Mouse (Mus musculus): ENCODE data around the gene Gm11757. TPM values are rescaled to one million over a fixed set of nuclear protein-coding genes. Genes with fewer than 3 reads are reported as not detected.
"Not testable (repeated sequence)": the region's sequence is repeated elsewhere in the genome, so short reads cannot be mapped to it uniquely, and the experiment has no call there.

The Gm11757 gene
- not detected in 2 replicates for polyA plus RNA-seq (2014; fragmentation: Nextera tagmentation; extraction: Ambion mirVana)

DNA sequence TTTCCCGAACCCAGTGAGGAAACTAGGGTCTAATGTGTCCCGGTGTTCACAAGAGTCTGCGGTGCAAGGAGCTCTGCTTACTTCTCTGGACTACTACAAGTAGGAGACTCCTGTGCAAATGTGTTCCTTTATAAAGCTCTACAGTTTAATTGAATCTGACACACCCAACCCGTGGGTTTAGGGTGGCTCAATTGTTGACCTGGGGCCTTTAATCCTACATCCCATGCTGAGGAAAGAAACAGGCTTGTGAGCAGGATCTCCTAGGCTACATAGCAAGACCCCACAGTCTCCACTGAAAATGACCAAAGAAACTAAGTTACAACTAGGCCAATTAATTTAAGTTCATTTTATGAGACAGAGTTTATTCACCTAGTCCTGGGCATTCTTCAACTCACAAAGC, at the start of gene Gm11757:
Gene Gm11757, minus strand, starts transcription at position 101 of the 400 bp plus-strand sequence.
- not testable (repeated sequence) for H3K4me3 ChIP-seq (ENCODE audit: low read depth, low read length); H3K4me2 ChIP-seq (ENCODE audit: low read depth, low read length); H3K27ac ChIP-seq (replicated peaks; ENCODE audit: low read depth, low read length); H3K4me1 ChIP-seq (ENCODE audit: control insufficient read depth, insufficient read depth, low read length); H3K36me3 ChIP-seq (ENCODE audit: control insufficient read depth, insufficient read depth, low read length); ATAC-seq (ENCODE audit: low read depth); H3K9ac ChIP-seq (ENCODE audit: low read depth, low read length); DNase-seq (ENCODE audit: low spot score); H3K9me3 ChIP-seq (ENCODE audit: control insufficient read depth, low read length); H3K27me3 ChIP-seq (replicated peaks; ENCODE audit: control insufficient read depth, insufficient read depth, low read length)
- no CpG with 5 or more reads among the region's 4 CpGs for WGBS

DNA sequence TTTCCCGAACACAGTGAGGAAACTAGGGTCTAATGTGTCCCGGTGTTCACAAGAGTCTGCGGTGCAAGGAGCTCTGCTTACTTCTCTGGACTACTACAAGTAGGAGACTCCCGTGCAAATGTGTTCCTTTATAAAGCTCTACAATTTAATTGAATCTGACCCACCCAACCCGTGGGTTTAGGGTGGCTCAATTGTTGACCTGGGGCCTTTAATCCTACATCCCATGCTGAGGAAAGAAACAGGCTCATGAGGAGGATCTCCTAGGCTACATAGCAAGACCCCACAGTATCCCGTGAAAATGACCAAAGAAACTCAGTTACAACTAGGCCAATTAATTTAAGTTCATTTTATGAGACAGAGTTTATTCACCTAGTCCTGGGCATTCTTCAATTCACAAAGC, 29.7 kb upstream of the Gm11757 start, which contains the start of gene Gm11756:
Gene Gm11756, minus strand, starts transcription at position 101 of the 400 bp plus-strand sequence.
- H3K27ac ChIP-seq (replicated peaks; ENCODE audit: low read depth, low read length); H3K4me1 ChIP-seq (ENCODE audit: control insufficient read depth, insufficient read depth, low read length); H3K27me3 ChIP-seq (replicated peaks; ENCODE audit: control insufficient read depth, insufficient read depth, low read length); H3K36me3 ChIP-seq (ENCODE audit: control insufficient read depth, insufficient read depth, low read length); DNase-seq (ENCODE audit: low spot score); H3K9ac ChIP-seq (ENCODE audit: low read depth, low read length); H3K4me3 ChIP-seq (ENCODE audit: low read depth, low read length); H3K4me2 ChIP-seq (ENCODE audit: low read depth, low read length); H3K9me3 ChIP-seq (ENCODE audit: control insufficient read depth, low read length); ATAC-seq (ENCODE audit: low read depth): not testable (repeated sequence)
- WGBS, result 88% methylated on average over 6 of the region's 6 CpGs

DNA sequence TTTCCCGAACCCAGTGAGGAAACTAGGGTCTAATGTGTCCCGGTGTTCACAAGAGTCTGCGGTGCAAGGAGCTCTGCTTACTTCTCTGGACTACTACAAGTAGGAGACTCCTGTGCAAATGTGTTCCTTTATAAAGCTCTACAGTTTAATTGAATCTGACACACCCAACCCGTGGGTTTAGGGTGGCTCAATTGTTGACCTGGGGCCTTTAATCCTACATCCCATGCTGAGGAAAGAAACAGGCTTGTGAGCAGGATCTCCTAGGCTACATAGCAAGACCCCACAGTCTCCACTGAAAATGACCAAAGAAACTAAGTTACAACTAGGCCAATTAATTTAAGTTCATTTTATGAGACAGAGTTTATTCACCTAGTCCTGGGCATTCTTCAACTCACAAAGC, 14.9 kb upstream of the Gm11757 start, which contains the start of gene Gm13871:
Gene Gm13871, minus strand, starts transcription at position 101 of the 400 bp plus-strand sequence.
- not testable (repeated sequence) for H3K27me3 ChIP-seq (replicated peaks; ENCODE audit: control insufficient read depth, insufficient read depth, low read length); H3K4me2 ChIP-seq (ENCODE audit: low read depth, low read length); H3K27ac ChIP-seq (replicated peaks; ENCODE audit: low read depth, low read length); ATAC-seq (ENCODE audit: low read depth); H3K9me3 ChIP-seq (ENCODE audit: control insufficient read depth, low read length); H3K9ac ChIP-seq (ENCODE audit: low read depth, low read length); H3K4me3 ChIP-seq (ENCODE audit: low read depth, low read length); DNase-seq (ENCODE audit: low spot score); H3K4me1 ChIP-seq (ENCODE audit: control insufficient read depth, insufficient read depth, low read length); H3K36me3 ChIP-seq (ENCODE audit: control insufficient read depth, insufficient read depth, low read length)
- WGBS, result no CpG with 5 or more reads among the region's 4 CpGs

DNA sequence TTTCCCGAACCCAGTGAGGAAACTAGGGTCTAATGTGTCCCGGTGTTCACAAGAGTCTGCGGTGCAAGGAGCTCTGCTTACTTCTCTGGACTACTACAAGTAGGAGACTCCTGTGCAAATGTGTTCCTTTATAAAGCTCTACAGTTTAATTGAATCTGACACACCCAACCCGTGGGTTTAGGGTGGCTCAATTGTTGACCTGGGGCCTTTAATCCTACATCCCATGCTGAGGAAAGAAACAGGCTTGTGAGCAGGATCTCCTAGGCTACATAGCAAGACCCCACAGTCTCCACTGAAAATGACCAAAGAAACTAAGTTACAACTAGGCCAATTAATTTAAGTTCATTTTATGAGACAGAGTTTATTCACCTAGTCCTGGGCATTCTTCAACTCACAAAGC, 14.7 kb downstream of the Gm11757 start, which contains the start of gene Gm11758:
Gene Gm11758, minus strand, starts transcription at position 101 of the 400 bp plus-strand sequence.
- WGBS, result no CpG with 5 or more reads among the region's 4 CpGs
- not testable (repeated sequence) for ATAC-seq (ENCODE audit: low read depth); H3K4me2 ChIP-seq (ENCODE audit: low read depth, low read length); H3K9ac ChIP-seq (ENCODE audit: low read depth, low read length); H3K27ac ChIP-seq (replicated peaks; ENCODE audit: low read depth, low read length); H3K9me3 ChIP-seq (ENCODE audit: control insufficient read depth, low read length); H3K36me3 ChIP-seq (ENCODE audit: control insufficient read depth, insufficient read depth, low read length); DNase-seq (ENCODE audit: low spot score); H3K27me3 ChIP-seq (replicated peaks; ENCODE audit: control insufficient read depth, insufficient read depth, low read length); H3K4me1 ChIP-seq (ENCODE audit: control insufficient read depth, insufficient read depth, low read length); H3K4me3 ChIP-seq (ENCODE audit: low read depth, low read length)

Other genes with a start within 250 kb of the Gm11757 start
- gene Gm11239, start 222.8 kb downstream of the Gm11757 start, polyA plus RNA-seq (2014; fragmentation: Nextera tagmentation; extraction: Ambion mirVana), result not detected in 2 replicates
- gene Gm428, start 207.6 kb downstream of the Gm11757 start, polyA plus RNA-seq (2014; fragmentation: Nextera tagmentation; extraction: Ambion mirVana), result not detected in 2 replicates
- gene Rasef, start 100.1 kb downstream of the Gm11757 start, polyA plus RNA-seq (2014; fragmentation: Nextera tagmentation; extraction: Ambion mirVana), result 2.0 and 3.8 TPM in 2 replicates
- not detected in 2 replicates for gene Gm11758, start 14.8 kb downstream of the Gm11757 start, polyA plus RNA-seq (2014; fragmentation: Nextera tagmentation; extraction: Ambion mirVana)
- not detected in 2 replicates for gene Gm13871, start 14.8 kb upstream of the Gm11757 start, polyA plus RNA-seq (2014; fragmentation: Nextera tagmentation; extraction: Ambion mirVana)
- not detected in 2 replicates for gene Gm11756, start 29.6 kb upstream of the Gm11757 start, polyA plus RNA-seq (2014; fragmentation: Nextera tagmentation; extraction: Ambion mirVana)
- gene 2310002L09Rik, start 59.7 kb upstream of the Gm11757 start, polyA plus RNA-seq (2014; fragmentation: Nextera tagmentation; extraction: Ambion mirVana), result 14.9 and 25.9 TPM in 2 replicates
- gene Frmd3, start 122.3 kb upstream of the Gm11757 start, polyA plus RNA-seq (2014; fragmentation: Nextera tagmentation; extraction: Ambion mirVana), result 6.5 and 6.9 TPM in 2 replicates

Measured in embryonic facial prominence, embryonic 14.5 days (tissue).